Mouse (Mus musculus) erythroblast, embryonic 14.5 days (primary cell): ENCODE measurements around the gene St7l.

Source experiments
- GATA1 ChIP-seq: IDR thresholded peaks from 2 replicates; pipeline ENCODE4 v1.6.1; 2012; ENCODE audit warnings: low read length, inconsistent platforms, mixed read lengths
- TAL1 ChIP-seq: IDR thresholded peaks from 3 replicates; pipeline ENCODE4 v1.6.1; 2012; ENCODE audit warnings: low read length, inconsistent platforms, mixed read lengths

GRCm38 (mm10) chr3:104820426-104820825, 43.4 kb upstream of the St7l start:
- TF ChIP-seq GATA1 (no peak), TAL1 (no peak)
